Mouse (Mus musculus): Measurements from ENCODE around the gene Ncaph. TPM values are rescaled to one million over a fixed set of nuclear protein-coding genes. Genes with fewer than 3 reads are reported as not detected.
"Not testable (repeated sequence)": the region's sequence is repeated elsewhere in the genome, so short reads cannot be mapped to it uniquely, and the experiment has no call there.

Gene Ncaph
- polyA plus RNA-seq, 1 experiment from 2014 or later = 23.4 TPM

DNA sequence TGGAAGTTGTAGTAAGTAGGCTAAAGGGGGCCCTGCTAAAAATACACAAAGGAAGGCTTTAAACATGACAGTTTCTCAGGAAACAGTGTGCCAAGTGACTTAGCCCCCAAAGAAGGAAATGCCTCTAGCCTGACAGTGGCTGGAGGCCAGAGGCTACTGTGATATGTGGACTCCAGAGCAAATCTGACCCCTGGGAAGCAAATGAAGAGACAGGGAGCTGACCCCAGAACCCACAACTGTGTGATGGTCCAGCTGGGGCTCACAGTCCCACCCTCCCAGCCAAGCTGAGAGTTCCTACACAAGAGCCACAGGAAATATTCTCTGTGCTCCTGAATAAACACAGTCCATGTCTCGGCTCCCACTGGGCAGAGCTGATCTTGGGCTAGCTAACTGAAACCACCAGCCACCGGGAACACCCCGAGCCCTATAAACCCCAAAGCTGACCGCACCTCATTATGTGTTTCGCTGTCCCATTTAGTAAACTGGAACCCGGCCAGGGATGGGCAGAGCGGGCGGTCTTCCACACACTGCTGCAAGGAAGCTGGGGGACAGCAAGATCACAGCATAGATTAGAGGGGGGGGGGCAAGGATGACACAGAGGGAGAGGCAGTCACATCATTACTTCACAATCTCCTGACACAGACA, 12.0 kb downstream of the Ncaph start:
- Histone ChIP-seq H3K9ac (replicated peaks) (no peak overlapping the region), H3K27me3 (ENCODE audit: insufficient read depth, low read length) (no peaks in the 10 kb centered on the region), H3K27ac (ENCODE audit: low read depth) (peak overlapping the region; percentile 29; the same call in 1 of the 2 replicates), H3K4me1 (ENCODE audit: insufficient read depth) (no peaks in the 10 kb centered on the region), H3K4me2 (ENCODE audit: low read depth, low read length) (no peak overlapping the region), H3K9me3 (ENCODE audit: low read length) (no peaks in the 10 kb centered on the region), H3K4me3 (ENCODE audit: low read depth, low read length) (no peak overlapping the region), H3K36me3 (replicated peaks; ENCODE audit: insufficient read depth, low read length) (peaks cover 74% of the 10 kb centered on the region)
- ATAC-seq = no peak
- no peak for TF ChIP-seq EP300 (IDR thresholded peaks at IDR 0.05; ENCODE audit: low read depth)
- no peak for TF ChIP-seq CTCF (IDR thresholded peaks at IDR 0.05; ENCODE audit: low read depth)
- 86% methylated on average over 8 of the region's 8 CpGs for WGBS (ENCODE audit: insufficient replicate concordance)
- no peak for DNase-seq

- no peak overlapping the region for H3K9ac ChIP-seq (replicated peaks)
- no peaks in the 10 kb centered on the region for H3K27me3 ChIP-seq (ENCODE audit: insufficient read depth, low read length)
- TF ChIP-seq CTCF (IDR thresholded peaks at IDR 0.05; ENCODE audit: low read depth) = no peak
- H3K36me3 ChIP-seq (replicated peaks; ENCODE audit: insufficient read depth, low read length) = peaks cover 69% of the 10 kb centered on the region
- H3K4me3 ChIP-seq (ENCODE audit: low read depth, low read length) = no peak overlapping the region
- ATAC-seq (no peak), DNase-seq (no peak)
- WGBS (ENCODE audit: insufficient replicate concordance) = 87% methylated on average over 4 of the region's 4 CpGs
- H3K4me1 ChIP-seq (ENCODE audit: insufficient read depth) = no peaks in the 10 kb centered on the region
- H3K9me3 ChIP-seq (ENCODE audit: low read length) = no peaks in the 10 kb centered on the region
- no peak overlapping the region for H3K27ac ChIP-seq (ENCODE audit: low read depth)
- H3K4me2 ChIP-seq (ENCODE audit: low read depth, low read length) = no peak overlapping the region
These were observed 24.8 kb downstream of the Ncaph start for GRCm38 (mm10) chr2:127108986-127109385.

DNA sequence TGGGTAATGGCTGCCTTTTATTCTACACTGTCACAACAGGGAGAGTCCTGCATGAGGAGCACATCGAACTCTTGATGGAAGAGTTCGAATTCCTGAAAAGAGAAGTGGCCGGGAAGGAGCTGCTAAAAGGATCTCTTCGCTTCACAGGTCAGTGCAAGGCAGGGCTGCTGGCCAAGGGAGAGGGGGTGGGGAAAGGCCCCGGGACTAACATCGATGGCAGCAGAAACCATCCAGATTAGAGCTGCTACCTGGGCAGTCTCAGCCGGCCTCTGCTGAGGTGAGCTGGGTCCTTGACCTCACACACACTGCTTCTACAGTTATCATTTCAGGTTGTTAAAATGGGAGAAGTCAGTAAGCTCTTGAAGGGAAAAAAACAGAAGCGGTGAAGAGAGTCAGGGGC, 41.8 kb downstream of the Ncaph start:
- Histone ChIP-seq H3K4me1 (ENCODE audit: insufficient read depth) (no peaks in the 10 kb centered on the region), H3K36me3 (replicated peaks; ENCODE audit: insufficient read depth, low read length) (peaks cover 18% of the 10 kb centered on the region), H3K4me2 (ENCODE audit: low read depth, low read length) (no peak overlapping the region), H3K9me3 (ENCODE audit: low read length) (no peaks in the 10 kb centered on the region), H3K4me3 (ENCODE audit: low read depth, low read length) (no peak overlapping the region), H3K27me3 (ENCODE audit: insufficient read depth, low read length) (no peaks in the 10 kb centered on the region), H3K9ac (replicated peaks) (no peak overlapping the region), H3K27ac (ENCODE audit: low read depth) (no peak overlapping the region)
- TF ChIP-seq EP300 (IDR thresholded peaks at IDR 0.05; ENCODE audit: low read depth) (no peak), CTCF (IDR thresholded peaks at IDR 0.05; ENCODE audit: low read depth) (no peak)
- 81% methylated on average over 8 of the region's 8 CpGs for WGBS (ENCODE audit: insufficient replicate concordance)
- ATAC-seq (no peak), DNase-seq (no peak)

DNA sequence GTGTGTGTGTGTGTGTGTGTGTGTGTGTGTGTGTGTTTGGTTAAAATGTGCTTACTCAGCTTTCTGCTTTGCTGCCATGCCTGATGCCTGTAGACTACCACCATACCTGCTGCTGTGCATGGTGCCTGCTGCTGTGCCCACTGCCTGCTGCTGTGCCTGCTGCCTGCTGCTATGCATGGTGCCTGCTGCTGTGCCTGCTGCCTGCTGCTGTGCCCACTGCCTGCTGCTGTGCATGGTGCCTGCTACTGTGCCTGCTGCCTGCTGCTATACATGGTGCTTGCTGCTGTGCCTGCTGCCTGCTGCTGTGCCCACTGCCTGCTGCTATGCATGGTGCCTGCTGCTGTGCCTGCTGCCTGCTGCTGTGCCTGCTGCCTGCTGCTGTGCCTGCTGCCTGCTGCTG, 43.6 kb downstream of the Ncaph start:
- H3K27ac ChIP-seq (ENCODE audit: low read depth); H3K9ac ChIP-seq (replicated peaks); H3K4me3 ChIP-seq (ENCODE audit: low read depth, low read length); H3K4me2 ChIP-seq (ENCODE audit: low read depth, low read length); H3K27me3 ChIP-seq (ENCODE audit: insufficient read depth, low read length); DNase-seq; ATAC-seq; H3K4me1 ChIP-seq (ENCODE audit: insufficient read depth); H3K9me3 ChIP-seq (ENCODE audit: low read length): not testable (repeated sequence)
- peaks cover 16% of the 10 kb centered on the region for H3K36me3 ChIP-seq (replicated peaks; ENCODE audit: insufficient read depth, low read length)

DNA sequence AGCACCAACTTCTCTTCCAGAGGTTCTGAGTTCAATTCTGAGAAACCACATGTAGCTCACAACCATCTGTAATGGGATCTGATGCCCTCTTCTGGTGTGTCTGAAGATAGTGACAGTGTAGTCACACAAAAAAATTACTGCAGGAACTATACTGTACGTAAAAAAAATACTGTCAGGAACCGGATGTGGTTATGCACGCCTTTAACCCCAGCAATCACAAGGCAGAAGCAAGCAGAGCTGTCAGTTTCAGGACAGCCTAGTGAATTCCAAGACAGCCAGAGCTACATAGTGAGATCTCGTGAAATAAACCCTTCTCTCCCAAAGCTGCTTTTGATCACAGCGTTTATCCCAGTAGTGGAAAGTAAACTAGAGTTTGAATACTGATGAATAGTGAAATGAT, 47.5 kb downstream of the Ncaph start:
- 49% methylated on average over 5 of the region's 5 CpGs for WGBS (ENCODE audit: insufficient replicate concordance)
- peaks cover 9% of the 10 kb centered on the region; the same call in 1 of the 2 replicates for H3K36me3 ChIP-seq (replicated peaks; ENCODE audit: insufficient read depth, low read length)

DNA sequence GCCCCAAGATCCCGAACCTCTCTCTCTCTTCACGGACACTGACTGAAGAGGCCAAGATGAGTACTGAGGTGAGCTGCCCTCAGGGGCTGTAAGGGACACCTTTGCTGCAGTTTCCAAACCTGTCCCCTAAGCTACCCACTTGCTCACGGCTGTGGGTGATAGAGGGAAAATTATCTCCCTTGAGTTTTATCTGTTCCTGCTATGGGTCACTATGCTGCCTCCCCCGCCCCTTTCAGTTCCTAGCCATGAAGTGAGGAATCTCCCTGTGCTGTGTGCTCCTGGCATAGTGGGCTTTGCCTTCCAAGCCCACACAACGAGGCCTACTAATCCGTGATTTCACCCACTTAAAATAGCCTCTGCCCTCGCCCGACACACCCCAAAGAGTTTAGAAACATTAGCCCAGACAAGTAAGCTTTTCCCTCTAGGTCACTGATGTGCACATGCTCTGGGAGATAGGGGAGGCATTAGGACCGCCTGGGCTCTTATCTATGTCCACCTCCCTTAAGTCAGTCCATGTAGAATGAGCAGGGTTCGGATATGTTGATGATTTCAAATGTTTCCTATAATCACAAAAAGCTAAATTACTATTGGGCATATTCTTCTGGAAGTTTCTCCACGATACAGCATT, 53.0 kb downstream of the Ncaph start:
- Histone ChIP-seq H3K27ac (ENCODE audit: low read depth) (peak overlapping the region; percentile 67), H3K27me3 (ENCODE audit: insufficient read depth, low read length) (no peaks in the 10 kb centered on the region), H3K4me2 (ENCODE audit: low read depth, low read length) (peak overlapping the region; percentile 47), H3K4me3 (ENCODE audit: low read depth, low read length) (no peak overlapping the region), H3K36me3 (replicated peaks; ENCODE audit: insufficient read depth, low read length) (no peaks in the 10 kb centered on the region), H3K9me3 (ENCODE audit: low read length) (no peaks in the 10 kb centered on the region), H3K4me1 (ENCODE audit: insufficient read depth) (peaks cover 17% of the 10 kb centered on the region), H3K9ac (replicated peaks) (no peak overlapping the region)
- DNase-seq = no peak
- TF ChIP-seq CTCF (IDR thresholded peaks at IDR 0.05; ENCODE audit: low read depth) = no peak
- no peak; the same call in 1 of the 2 replicates for TF ChIP-seq EP300 (IDR thresholded peaks at IDR 0.05; ENCODE audit: low read depth)
- WGBS (ENCODE audit: insufficient replicate concordance) = 69% methylated on average over 11 of the region's 11 CpGs
- ATAC-seq = peak; percentile 83

More for the DNA sequence above, 47.5 kb downstream of the Ncaph start:
- DNase-seq = no peak
- Histone ChIP-seq H3K27ac (ENCODE audit: low read depth) (no peak overlapping the region), H3K9ac (replicated peaks) (no peak overlapping the region), H3K9me3 (ENCODE audit: low read length) (no peaks in the 10 kb centered on the region), H3K4me1 (ENCODE audit: insufficient read depth) (peaks cover under 1% of the 10 kb centered on the region; the same call in 1 of the 2 replicates), H3K4me2 (ENCODE audit: low read depth, low read length) (no peak overlapping the region), H3K27me3 (ENCODE audit: insufficient read depth, low read length) (no peaks in the 10 kb centered on the region), H3K4me3 (ENCODE audit: low read depth, low read length) (no peak overlapping the region)
- no peak for TF ChIP-seq CTCF (IDR thresholded peaks at IDR 0.05; ENCODE audit: low read depth)
- no peak for TF ChIP-seq EP300 (IDR thresholded peaks at IDR 0.05; ENCODE audit: low read depth)
- ATAC-seq = no peak

All from liver, postnatal 0 days (tissue).